Mouse (Mus musculus) liver, adult 2 months (tissue): ENCODE results near the gene Gm37240.

Experiments
- CTCF ChIP-seq: fragments of 200-500 bp; IDR thresholded peaks from 2 replicates; pipeline ENCODE4 v1.5.1; 2011; ENCODE audit warnings: low read depth, low read length, control low read depth
- POLR2A ChIP-seq: fragments of 200-500 bp; IDR thresholded peaks from 2 replicates; pipeline ENCODE4 v1.6.1; 2011; ENCODE audit warnings: low read length, control low read depth; ENCODE audit not compliant: insufficient read depth; ENCODE audit errors: extremely low read depth

- no peak for TF ChIP-seq POLR2A
- no peak for TF ChIP-seq CTCF
Observed at GRCm38 (mm10) chr3:85891571-85891970, 4.3 kb upstream of the Gm37240 start.
